Mouse (Mus musculus): ENCODE results near the gene Cela2a. TPM values are rescaled to one million over a fixed set of nuclear protein-coding genes. Genes with fewer than 3 reads are reported as not detected.

The Cela2a gene
- total RNA-seq (2021), result not detected
- long read RNA-seq, experiment 1, result 0 reads
- long read RNA-seq, experiment 2, transcript Cela2a-201 (8 exons, 1,070 nt), result major isoform, 446 of 470 reads
- long read RNA-seq, experiment 2, transcript Cela2a-202 (3 exons, 468 nt), result minor isoform, 9 of 470 reads
- long read RNA-seq, experiment 2, partial matches to known transcripts, result 12 of 470 reads
- long read RNA-seq, experiment 2, other reads (novel, unspliced or antisense), result 3 of 470 reads

DNA sequence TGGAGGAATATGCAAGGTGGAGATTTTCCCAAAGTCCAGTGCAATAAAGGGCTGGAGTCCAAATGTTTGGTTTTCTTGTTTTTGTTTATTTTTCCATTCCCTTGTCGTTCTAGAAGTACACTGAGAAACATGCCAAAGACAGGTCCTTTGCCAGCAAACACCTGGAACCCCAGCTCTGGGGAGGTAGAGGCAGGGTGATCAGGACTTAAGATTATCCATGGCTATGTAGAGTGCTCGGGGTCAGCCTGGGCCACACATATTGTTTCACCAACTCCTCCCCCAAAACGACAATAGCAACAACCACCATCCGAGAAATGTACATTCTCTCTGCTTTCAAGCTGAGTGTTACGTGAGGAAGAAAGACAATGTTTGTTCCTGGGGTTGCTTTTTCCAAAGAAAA, at the start of gene Cela2a:
Gene Cela2a (minus strand): TSS at position 101 of the 400 bp plus-strand sequence.
- DNase-seq, result no peak

DNA sequence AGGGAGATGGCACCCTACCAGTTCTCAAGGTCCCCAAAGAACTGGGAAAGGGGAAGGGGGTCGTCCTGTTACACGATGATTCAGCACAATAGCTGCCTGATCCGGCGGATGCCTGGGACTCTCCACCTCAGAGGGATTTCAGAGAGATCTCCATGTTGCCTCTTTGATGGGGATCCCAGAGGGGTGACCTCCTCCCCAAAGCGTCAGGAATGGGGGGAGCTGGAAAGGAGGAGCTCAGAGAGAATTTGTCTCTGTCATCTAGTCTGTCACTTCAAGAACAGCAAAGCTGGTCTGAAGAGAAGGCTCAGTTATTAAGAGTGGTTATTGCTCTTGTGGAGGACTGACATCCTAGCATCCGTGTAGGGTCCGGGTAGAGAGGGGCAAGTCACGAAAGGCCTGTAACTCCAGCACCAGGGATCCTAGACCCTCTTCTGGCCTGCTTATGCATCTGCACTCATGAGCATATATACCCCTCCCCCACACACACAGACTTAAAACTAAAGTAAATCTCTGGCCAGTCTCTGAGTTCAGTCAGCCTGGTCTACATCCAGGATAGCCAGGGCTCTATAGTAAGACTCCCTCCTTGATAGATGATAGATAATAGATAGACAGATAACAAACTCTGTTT, 49.6 kb upstream of the Cela2a start:
- no peak for DNase-seq

DNA sequence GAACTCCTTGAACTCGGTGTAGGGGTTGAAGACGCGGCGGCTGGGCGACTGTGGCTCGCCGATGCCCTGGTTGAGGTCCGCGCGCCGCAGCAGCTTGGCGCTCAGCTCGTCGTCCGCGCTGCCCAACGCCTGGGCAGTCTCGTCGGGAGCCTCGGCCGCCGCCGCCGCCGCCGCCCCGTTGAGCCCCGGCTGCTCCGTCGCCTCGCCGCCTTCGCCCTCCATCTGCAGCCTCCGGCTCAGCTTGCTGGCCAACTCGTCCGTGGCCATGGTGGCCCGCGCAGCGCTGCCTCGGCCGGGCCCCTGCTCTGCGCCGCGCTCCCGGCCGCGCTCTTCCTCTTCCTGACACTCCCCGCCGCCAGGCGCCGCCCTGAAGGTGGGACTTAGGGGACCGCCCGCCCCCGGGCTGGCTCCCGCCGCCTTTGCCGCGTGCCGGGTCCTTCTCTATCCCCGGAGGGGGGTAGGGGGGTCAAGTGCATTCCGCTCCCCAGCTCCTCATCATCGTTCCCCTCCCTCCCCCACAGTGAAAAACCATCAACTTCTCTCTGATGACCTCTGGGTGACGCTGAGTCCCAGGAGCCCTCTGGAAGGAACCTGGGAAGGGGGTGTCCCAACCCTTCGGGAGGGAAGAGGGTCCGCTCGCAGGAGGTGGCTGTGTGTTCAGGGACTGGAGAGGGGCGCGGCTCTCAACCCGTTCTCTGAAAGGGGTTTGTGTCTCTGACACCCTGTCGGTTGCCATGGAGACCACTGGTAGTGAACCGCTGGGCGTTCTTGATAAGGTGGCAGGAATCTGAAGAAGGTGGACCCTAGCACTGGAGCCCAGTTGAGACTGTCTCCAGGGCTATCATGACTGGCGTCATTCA, 48.9 kb upstream of the Cela2a start, which contains the start of gene Efhd2:
Gene Efhd2 (minus strand): TSS at position 320 of the 860 bp plus-strand sequence.
- peak; percentile 89 to 92 for DNase-seq

DNA sequence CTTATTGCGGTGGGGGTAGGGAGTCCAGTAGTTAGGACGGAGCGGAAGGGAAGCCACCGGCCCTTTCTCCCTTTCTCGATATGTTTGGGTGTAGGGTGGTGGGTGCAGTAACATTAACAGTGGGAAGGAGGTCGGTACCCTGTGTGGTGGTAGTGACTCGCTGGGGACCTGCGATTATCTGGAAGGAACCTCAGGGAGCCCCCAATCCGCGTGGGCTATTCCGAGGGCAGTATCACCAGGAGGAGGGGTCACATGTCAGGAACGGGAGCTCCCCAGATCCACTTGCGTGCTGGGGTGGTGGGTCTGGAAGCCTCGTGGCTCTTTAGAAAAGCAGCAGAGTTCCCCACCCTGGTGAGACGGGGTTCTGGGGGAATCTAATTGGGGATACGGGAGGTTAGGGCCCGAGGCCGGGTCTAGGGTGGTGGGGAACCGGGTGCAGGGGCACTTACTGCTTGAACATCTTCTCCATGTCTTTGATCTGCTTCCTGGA, 48.2 kb upstream of the Cela2a start:
- no peak for DNase-seq

DNA sequence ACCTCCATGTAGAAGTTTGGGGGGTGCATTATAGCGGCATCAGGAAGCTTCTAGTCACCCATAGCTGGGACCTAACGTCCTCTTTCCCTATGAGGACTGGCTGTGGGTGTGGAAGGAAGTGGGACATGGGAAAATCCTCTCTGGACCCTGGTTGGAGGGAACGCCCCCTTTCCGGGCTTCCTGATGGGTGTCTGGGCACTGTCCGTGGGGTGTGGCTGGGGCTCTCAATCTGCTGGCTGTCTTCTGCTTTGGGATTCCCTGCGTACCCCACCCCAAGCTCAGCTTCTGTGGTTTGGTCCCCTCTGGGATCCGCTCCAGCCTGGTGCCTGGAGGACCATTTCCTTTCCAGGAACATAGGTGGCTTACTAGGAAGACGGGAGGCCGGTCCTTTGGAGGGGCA, 47.0 kb upstream of the Cela2a start:
- DNase-seq, result no peak

DNA sequence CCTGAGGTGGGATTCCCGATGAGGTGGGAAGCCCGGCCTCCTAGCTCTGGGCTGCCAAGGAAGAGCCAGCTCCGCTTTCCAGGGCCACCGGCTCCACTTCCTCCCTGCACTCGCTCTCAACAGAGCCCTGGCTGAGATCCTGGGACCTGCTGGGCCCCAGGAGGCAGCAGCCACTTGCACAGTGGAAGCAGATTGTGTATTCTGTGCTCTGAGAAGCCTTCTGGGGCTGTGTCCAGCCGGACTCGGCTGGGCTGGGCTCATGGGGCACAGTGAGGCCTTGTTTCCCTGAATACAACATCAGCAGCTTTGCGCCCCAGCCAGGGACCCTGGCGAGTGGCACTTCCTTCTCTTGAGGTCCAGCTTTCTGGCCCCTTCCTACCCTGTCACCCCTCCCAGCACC, 45.9 kb upstream of the Cela2a start:
- no peak for DNase-seq

DNA sequence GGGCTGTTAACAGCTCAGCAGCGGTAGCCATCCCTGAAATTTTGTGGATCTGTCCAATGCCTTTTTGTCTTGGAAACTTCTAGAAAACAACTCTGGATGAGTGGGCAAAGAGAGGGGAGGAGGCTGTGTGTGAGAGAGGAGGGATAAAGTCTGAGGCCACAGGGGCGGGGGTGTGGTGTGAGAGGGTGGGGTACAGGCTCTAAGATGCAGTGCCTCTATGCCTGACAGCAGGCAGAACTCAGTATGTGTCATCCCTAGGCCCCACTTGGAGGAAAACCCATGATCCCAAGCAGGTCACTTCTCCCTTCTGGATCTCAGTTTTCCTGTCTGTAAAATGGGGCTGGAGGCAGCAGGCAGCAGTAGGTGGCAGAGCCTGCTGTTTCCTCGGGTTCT, 45.4 kb upstream of the Cela2a start:
- DNase-seq, result no peak

DNA sequence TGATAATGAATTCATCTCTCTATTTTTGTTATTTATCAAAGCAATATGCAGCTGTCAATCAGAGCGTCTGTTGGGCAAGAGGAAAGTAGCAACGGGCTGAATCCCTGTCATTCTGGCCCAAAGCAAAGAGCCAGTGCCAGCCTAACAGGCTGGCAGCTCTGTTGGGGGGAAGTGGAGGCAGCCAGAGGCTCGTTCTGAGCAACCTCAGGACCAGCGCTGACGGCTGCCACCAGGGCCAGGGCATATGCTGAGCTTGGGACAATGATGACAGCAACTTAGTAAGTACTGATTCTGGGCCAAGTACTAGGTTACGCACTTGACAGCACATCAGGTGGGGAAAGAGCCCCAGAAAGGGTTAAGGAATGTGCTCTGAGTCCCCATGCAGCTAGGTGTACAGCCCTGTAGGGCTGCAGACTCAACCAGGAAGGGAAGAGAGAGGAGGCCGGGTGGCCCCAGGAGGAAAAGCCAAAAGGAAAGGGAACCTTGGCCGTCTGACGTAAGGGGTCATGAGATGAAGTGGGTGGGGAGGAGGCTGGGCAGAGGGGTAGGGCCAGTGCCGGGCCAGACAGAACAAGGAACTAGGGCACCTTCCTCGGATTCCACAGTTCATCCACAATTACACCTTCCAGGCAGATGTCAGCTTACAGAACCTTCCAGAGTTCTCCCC, 44.8 kb upstream of the Cela2a start:
- DNase-seq, result no peak

DNA sequence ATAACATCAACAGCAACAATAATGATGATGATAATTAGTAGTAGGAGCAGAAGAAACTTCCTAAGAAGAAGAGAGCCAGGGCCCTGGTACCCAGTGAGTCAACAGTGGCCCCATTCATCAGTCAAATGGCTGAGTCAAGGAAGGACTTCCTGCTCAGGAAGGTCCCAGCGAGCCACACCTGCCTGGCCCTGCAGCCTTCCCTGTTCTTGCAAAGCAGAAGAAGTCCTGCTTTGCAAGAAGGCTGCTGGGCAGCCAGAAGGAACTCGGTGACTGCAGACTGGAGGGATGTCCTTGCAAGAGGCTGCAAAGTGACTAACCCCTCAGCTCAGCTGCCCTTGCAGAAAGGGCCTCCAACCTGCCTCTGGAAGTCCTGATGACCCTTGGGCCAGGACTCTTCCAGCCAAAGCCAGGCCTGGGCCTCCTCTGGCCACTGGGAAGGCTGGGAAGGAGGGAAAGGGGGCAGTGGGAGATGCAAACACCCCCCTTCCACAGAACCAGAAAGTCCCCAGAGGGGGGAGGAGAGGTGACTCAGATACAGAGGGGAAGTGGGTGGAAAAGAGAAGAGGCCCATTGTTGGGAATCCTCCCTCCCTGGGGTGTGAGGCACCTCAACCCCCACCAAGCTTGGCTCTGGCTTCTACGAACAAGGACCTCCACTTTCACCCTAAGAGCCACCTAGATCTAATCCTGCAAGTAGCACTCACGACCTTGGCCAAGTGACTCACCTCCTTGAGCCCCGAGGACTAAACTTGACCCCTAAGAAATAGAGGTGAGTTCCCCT, 43.7 kb upstream of the Cela2a start:
- DNase-seq, result peak; percentile 33 to 37

DNA sequence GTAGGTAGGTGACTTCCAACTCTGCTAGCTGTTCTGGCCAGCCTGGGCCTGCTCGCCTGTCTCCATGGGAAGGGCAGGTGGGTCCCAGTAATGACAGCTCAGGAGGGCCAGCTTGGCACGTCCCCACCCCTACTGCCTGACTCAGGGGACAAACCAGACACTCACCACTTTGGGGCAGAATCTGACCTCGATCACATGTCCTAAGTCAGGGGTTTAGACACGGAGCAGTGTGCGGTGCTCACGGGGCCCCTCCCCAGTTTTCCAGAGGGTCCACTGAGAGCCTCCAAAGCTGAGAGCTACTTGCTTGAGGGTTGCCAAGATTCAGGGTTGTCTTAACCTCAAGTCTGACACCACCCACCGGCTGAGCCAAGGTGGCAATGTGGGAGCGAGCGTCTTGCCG, 42.1 kb upstream of the Cela2a start:
- DNase-seq, result no peak

DNA sequence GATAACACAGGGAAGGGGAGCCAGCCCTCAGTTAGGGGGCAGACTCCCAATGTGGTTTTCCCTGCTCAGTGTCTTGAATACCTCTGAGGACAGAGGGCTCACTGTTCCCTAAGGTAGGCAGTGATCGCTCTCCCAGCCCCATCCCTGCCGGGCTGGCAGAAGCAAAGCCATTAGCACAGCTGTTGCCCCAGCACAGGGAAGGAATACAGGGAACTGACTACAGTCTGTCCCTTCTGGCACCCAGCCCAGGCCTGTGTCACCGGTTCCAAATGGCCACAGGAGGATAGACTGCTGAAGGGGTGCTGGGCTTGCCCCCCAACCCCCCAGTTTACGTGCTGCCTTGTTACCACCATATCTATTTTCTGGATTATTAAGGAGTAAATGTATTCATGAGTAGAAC, 41.5 kb upstream of the Cela2a start:
- peak; percentile 73 to 79 for DNase-seq

DNA sequence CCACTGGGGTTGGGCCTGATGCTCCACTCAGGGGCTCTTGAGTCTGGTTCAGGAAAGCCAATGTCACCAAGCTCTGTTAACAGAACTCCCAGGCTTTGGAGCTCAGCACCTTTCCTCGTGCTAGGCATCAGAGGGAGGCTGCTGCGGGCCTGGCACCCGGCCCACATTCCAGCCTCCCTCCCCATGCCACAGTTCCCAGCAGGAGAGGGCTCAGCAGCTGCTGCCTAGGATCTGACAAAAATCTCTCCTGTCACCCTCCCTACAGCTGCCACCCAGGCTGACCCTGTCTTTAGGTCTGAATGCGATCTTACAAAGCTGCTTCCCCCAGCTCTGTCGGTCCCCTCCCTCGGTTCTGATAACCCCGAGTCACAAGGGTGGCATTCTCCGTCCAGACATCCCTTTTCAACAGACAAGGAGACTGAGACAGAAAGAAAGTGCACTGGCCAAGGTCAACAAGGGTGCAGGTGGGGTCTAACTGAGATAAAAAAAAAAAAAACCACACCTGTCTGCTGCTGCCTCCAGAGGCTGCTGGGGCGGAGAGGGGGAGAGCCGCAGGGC, 41.1 kb upstream of the Cela2a start:
- DNase-seq, result peak; percentile 40 to 53

DNA sequence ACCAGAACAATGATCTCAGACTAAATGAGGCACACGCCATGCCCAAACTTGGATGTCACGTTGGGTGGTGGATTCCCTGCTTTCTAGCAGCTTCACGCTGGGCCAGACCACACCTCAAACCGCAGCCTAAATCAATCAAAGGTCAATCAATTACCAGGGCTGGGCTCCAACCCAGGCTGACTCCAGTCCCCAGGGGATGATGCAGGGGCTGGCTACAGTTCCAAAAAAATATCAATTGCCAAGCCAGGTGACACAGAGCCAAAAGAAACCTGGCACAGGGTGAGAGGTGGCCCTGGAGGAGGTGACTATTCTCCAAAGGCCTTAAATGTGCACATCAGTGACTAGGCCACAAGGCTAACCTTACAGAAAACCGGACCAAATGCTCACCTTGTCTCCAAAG, 39.6 kb upstream of the Cela2a start:
- DNase-seq, result no peak

DNA sequence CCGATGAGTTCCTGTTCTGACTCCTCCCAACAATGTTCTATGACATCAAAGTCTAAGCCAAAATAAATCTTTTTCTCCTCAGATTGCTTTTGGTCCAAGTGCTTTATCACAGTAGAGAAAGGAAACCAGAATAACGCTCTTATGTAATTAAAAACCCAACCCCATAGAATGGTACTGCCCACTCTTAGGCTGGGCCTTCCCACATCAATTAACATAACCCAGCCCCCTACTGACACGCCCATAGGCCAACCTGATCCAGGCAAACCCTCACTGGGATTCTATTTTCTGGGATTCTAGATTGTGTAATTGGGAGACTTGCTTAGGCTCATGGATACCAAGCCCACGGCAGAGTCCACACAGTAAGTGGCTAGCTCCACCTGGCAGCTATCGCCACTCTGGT, 39.0 kb upstream of the Cela2a start:
- no peak for DNase-seq

DNA sequence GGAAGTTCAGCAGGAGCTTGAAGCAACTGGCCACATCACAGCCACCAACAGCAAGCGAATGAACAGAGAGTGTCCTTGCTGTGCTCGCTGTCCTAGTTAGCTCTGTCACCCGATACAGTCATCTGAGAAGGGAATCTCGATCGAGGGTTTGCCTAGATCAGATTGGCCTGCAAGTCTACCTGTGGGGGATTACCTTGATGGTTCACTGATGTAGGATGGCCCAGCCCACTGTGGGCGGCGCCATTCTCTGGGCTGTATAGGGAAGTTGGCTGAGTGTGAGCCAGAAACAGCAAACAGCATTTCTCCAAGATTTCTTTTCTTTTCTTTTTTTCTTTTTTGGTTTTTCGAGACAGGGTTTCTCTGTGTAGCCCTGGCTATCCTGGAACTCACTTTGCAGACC, 38.5 kb upstream of the Cela2a start:
- DNase-seq, result no peak

DNA sequence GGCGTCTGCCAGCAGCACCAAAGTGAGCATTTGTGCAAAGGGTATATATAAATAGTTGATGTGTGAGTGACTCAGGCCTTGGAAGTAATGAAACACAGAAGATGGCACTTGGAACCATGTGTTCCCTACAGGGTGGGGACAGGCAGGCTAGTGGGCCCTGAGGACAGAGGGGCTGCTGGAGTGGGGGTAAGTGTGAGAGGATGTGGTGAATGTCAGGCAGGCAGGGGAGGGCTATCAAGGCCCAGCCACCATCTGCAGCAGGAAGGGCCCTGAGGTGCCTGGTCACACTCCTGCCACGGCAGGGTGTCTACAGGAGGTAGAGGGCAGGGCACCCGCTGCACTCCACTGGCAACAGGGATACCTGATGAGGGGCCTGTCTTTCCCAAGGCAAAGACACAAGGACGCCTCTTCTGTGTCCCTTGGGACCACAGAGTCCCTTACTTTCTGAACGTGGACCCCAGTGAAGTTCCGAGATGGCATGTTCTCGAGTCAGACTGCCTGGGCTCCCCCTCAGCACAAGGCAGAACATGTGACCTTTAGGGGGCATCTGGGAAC, 37.8 kb upstream of the Cela2a start:
- DNase-seq, result no peak

DNA sequence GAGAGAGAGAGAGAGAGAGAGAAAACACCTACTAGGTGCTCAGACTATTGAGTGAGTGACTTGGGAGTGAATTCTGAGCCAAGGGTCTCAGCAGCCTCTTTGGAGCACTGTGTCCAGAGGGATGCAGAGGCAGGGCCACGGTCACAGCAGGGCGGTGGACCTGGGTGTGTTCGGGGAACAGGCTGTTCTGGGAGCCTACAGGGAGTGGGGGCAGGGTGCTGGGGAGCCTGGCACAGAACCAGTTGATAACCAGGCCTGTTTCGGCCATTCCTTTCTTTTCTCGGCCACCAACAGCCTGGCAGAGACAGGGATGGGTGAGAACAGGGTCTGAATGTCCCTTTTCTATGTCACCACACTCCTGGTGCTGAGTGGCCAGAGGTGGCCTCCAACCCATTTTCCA, 36.9 kb upstream of the Cela2a start:
- no peak for DNase-seq

DNA sequence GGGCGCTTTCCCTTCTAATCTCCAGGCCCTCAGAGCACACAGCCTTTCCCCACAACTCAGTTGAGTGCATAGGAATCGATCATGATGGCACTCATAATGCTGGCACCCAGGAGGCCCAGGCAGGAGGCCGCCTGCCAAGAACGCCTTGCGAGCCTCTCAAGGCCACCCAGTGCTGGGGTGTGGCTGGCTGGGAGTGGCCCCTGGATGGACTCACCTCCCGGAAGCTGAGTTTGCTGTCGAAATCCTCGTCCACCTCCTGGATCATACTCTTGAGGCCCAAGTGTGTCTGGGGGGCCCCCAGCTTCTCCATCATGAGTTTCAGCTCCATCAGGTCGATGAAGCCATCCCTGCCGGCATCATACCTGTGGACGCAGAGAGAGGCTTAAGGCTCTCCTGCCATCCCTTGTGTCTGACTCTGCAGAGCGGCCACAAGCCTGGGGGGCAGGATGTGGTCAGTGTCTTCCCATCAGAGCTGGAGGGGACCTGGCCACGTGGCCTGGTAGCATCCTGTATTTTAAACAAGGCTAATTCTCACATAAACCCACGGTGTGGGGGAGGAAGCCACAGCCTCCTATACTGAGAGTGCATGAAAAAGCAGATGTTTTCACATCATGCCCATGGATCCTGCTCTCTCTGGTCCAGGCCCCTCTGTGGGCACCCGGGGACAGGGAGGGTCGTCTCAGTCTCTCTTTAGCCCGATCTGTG, 35.8 kb upstream of the Cela2a start:
- peak; percentile 56 for DNase-seq

DNA sequence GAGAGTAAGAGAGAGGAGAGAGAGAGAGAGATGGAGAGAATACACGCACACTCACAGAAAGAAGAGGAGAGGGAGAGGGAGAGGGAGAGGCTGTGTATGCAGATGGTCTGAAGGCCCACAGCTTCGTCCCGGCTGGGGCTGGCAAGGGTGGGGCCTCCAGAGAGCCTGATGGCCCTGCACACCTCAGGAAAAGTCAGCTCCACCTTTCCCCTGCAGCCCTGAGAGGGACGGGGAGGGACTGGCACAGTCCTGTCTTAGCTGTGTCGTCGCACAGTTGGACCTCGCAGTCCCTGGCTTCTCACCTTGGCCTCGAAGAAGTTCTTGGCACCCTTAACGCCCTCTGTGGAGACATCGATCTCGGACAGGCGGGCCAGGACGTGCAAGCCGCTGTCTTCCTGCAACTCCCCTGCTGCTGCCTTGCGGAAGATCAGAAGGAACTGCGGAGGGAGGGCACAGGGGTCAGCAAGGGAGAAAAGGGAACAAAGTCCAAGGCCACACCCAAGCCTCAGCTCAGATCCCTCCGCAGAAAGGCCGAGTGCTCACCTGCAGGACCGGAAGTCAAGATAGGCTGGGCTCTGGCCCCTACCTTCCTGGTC, 34.4 kb upstream of the Cela2a start:
- no peak for DNase-seq

DNA sequence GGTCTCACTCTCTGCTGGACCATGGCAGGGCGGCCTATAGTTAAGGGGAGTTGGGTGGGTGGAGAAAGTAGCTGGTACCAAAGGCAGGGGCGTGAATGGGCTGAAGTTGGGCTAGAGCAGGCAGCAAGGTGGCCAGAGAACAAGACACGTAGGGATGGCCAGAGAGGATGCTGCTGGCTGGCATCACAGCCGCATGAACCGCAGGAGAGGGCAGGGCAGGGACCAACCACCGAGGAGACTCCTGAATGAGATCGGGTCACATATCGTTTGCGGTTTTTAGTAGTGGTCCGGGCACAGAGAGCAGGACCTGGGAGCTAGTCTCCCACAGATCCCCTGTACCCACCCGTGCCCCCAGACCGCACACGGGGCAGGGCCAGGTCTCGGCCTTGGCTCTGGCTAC, 33.4 kb upstream of the Cela2a start:
- DNase-seq, result no peak

All from adrenal gland, postnatal 36 days (tissue).